Mouse (Mus musculus): ENCODE measurements around the gene Nudt19. TPM values are rescaled to one million over a fixed set of nuclear protein-coding genes. Genes with fewer than 3 reads are reported as not detected.

The Nudt19 gene
- total RNA-seq, 2 experiments from 2014 or later, result 66.8 to 67.4 TPM

GRCm38 (mm10) chr7:35530026-35530425 is 26.1 kb downstream of the Nudt19 start:
- intact Hi-C loops (cut with DNase I), result no loop called here
- no peak for DNase-seq (ENCODE audit: low spot score in 2 of 2)

DNA sequence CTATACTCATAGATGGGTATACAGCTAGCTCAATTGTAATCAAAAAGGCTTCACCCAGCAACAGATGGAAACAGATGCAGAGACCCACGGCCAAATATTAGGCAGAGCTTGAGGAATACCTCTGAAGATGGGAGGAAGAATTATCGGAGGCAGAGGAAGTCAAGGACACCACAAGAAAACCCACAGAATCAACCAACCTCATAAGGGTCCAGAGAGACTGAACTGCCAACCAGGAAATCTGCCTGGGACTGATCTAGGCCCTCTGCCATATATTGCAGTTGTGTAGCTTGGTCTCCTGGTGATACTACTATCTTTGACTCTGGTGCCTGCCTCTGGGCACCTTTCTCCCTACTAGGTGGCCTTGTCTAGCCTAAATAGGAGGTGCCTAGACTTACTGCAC is 29.3 kb downstream of the Nudt19 start:
- no peak for DNase-seq (ENCODE audit: low spot score in 2 of 2)
- intact Hi-C loops (cut with DNase I), result no loop called here

GRCm38 (mm10) chr7:35501995-35502394 is 54.1 kb downstream of the Nudt19 start:
- intact Hi-C loops (cut with DNase I), result no loop called here
- peak in 1 of 2 experiments; percentile 19 for DNase-seq (ENCODE audit: low spot score in 2 of 2)

GRCm38 (mm10) chr7:35497516-35497915 is 58.6 kb downstream of the Nudt19 start:
- intact Hi-C loops (cut with DNase I), result no loop called here
- peak in 1 of 2 experiments; percentile 55 for DNase-seq (ENCODE audit: low spot score in 2 of 2)

Other genes with a start within 250 kb of the Nudt19 start
- gene Gpatch1, start 237.9 kb downstream of the Nudt19 start, total RNA-seq (2021), result 10 to 100 TPM; 22.8 to 23.7 TPM
- 1 to 10 TPM; 2.5 to 2.7 TPM for gene Rhpn2, start 222.1 kb downstream of the Nudt19 start, total RNA-seq (2021)
- gene Faap24, start 159.5 kb downstream of the Nudt19 start, total RNA-seq (2021), result 1 to 10 TPM; 7.8 to 9.1 TPM
- 10 to 100 TPM; 22.2 to 22.5 TPM for gene Cep89, start 159.3 kb downstream of the Nudt19 start, total RNA-seq (2021)
- gene Slc7a9, start 107.5 kb downstream of the Nudt19 start, total RNA-seq (2021), result not detected
- under 1 TPM; 0.49 to 0.64 TPM for gene Tdrd12, start 18.6 kb downstream of the Nudt19 start, total RNA-seq (2021)
- gene Rgs9bp, start 29.3 kb upstream of the Nudt19 start, total RNA-seq (2021), result 1 to 10 TPM; 1.2 to 1.5 TPM
- gene Ankrd27, start 29.9 kb upstream of the Nudt19 start, total RNA-seq (2021), result 10 to 100 TPM; 46.0 to 48.1 TPM
- 10 to 100 TPM; 88.7 to 89.2 TPM for gene Pdcd5, start 91.2 kb upstream of the Nudt19 start, total RNA-seq (2021)
- gene Dpy19l3, start 198.2 kb upstream of the Nudt19 start, total RNA-seq (2021), result 10 to 100 TPM; 58.7 to 61.6 TPM
- 10 to 100 TPM; 25.2 to 27.1 TPM for gene Zfp507, start 246.7 kb upstream of the Nudt19 start, total RNA-seq (2021)